Mouse (Mus musculus): Measurements from ENCODE around the gene Carmil2. TPM values are rescaled to one million over a fixed set of nuclear protein-coding genes. Genes with fewer than 3 reads are reported as not detected.

The Carmil2 gene
- total and polyA plus RNA-seq, 3 experiments: 2.0 to 33.2 (median 7.6) TPM

GRCm38 (mm10) chr8:105690978-105691377 lies 4.9 kb downstream of the Carmil2 start:
- TF ChIP-seq JUN (IDR thresholded peaks at IDR 0.05; ENCODE audit: insufficient read depth, low read depth, low read length) (no peak), GABPA (IDR thresholded peaks at IDR 0.05; ENCODE audit: insufficient replicate concordance, low read depth, low read length) (no peak), RCOR1 (conservative IDR thresholded peaks at IDR 0.05; ENCODE audit: low read depth, low read length) (no peak), ZMIZ1 (IDR thresholded peaks at IDR 0.05; ENCODE audit: low read depth, low read length) (no peak), UBTF (IDR thresholded peaks at IDR 0.05; ENCODE audit: low read depth, low read length) (no peak), E2F4 (IDR thresholded peaks at IDR 0.05; ENCODE audit: insufficient replicate concordance, low read depth, low read length) (no peak), KAT2A (IDR thresholded peaks at IDR 0.05; ENCODE audit: insufficient replicate concordance, low read length) (no peak), IRF4 (IDR thresholded peaks at IDR 0.05; ENCODE audit: low read depth, low read length) (no peak), BHLHE40 (IDR thresholded peaks at IDR 0.05; ENCODE audit: low read depth, low read length) (no peak), USF1 (IDR thresholded peaks at IDR 0.05; ENCODE audit: low read depth, low read length) (no peak), ETS1 (conservative IDR thresholded peaks at IDR 0.05; ENCODE audit: low read depth, low read length) (no peak), NELFE (IDR thresholded peaks at IDR 0.05; ENCODE audit: low read depth, low read length) (no peak), MXI1 (IDR thresholded peaks at IDR 0.05; ENCODE audit: low read depth, low read length) (no peak), TBP (conservative IDR thresholded peaks at IDR 0.05; ENCODE audit: low read depth, low read length) (no peak), PAX5 (IDR thresholded peaks at IDR 0.05; ENCODE audit: low read length) (no peak)
- H3K4me1 ChIP-seq (ENCODE audit: control insufficient read depth in 1 of 2, insufficient read depth in 2 of 2): peaks cover 2 to 24% of the 10 kb centered on the region in 2 experiments; a peak in 2 of 4 replicates
- no peak overlapping the region for H3K27ac ChIP-seq (ENCODE audit: insufficient read depth, low read depth)
- DNase-seq (ENCODE audit: extremely low read depth): no peak
- in situ Hi-C loops (cut with MboI; ENCODE audit: low pct_ligation_motif_present, low pct_unique_long_range_greater_than_20kb, low sequenced_read_pairs) (no loop called here), dilution Hi-C loops (cut with MboI; ENCODE audit: extremely low pct_ligation_motif_present, extremely low pct_unique_long_range_greater_than_20kb, low sequenced_read_pairs) (no loop called here)
- no peak overlapping the region for H3K4me2 ChIP-seq (ENCODE audit: insufficient read depth, low read depth, poor library complexity, severe bottlenecking)
- H3K9ac ChIP-seq (ENCODE audit: insufficient read depth, low read depth): no peak overlapping the region
- no peaks in the 10 kb centered on the region for H3K27me3 ChIP-seq (replicated peaks)
- H3K36me3 ChIP-seq (replicated peaks in 1 of 2; ENCODE audit: control insufficient read depth in 1 of 2, insufficient read depth in 1 of 2, low read length in 1 of 2): peaks cover 73 to 89% of the 10 kb centered on the region in 2 experiments
- H3K4me3 ChIP-seq (replicated peaks in 1 of 3; ENCODE audit: low read depth in 2 of 3, low read length in 2 of 3, poor library complexity in 1 of 3): no peak overlapping the region
- H3K9me3 ChIP-seq (replicated peaks; ENCODE audit: low read length): peaks cover 8% of the 10 kb centered on the region
- no peaks in the 10 kb centered on the region for H3K79me2 ChIP-seq (replicated peaks; ENCODE audit: control insufficient read depth, extremely low read depth, insufficient read depth, poor library complexity, severe bottlenecking)

- H3K27ac ChIP-seq (ENCODE audit: insufficient read depth, low read depth): no peak overlapping the region
- H3K4me2 ChIP-seq (ENCODE audit: insufficient read depth, low read depth, poor library complexity, severe bottlenecking): no peak overlapping the region
- peaks cover 8% of the 10 kb centered on the region for H3K9me3 ChIP-seq (replicated peaks; ENCODE audit: low read length)
- H3K4me3 ChIP-seq (replicated peaks in 1 of 3; ENCODE audit: low read depth in 2 of 3, low read length in 2 of 3, poor library complexity in 1 of 3): no peak overlapping the region
- peaks cover 0 to 11% of the 10 kb centered on the region in 2 experiments; a peak in 2 of 4 replicates for H3K4me1 ChIP-seq (ENCODE audit: control insufficient read depth in 1 of 2, insufficient read depth in 2 of 2)
- dilution Hi-C loops (cut with MboI; ENCODE audit: extremely low pct_ligation_motif_present, extremely low pct_unique_long_range_greater_than_20kb, low sequenced_read_pairs) (no loop called here), in situ Hi-C loops (cut with MboI; ENCODE audit: low pct_ligation_motif_present, low pct_unique_long_range_greater_than_20kb, low sequenced_read_pairs) (no loop called here)
- DNase-seq (ENCODE audit: extremely low read depth): no peak
- H3K36me3 ChIP-seq (replicated peaks in 1 of 2; ENCODE audit: control insufficient read depth in 1 of 2, insufficient read depth in 1 of 2, low read length in 1 of 2): peaks cover 89 to 100% of the 10 kb centered on the region in 2 experiments
- H3K9ac ChIP-seq (ENCODE audit: insufficient read depth, low read depth): no peak overlapping the region
- TF ChIP-seq MAX (IDR thresholded peaks at IDR 0.05; ENCODE audit: low read length): no peak
- no peaks in the 10 kb centered on the region for H3K79me2 ChIP-seq (replicated peaks; ENCODE audit: control insufficient read depth, extremely low read depth, insufficient read depth, poor library complexity, severe bottlenecking)
- no peaks in the 10 kb centered on the region for H3K27me3 ChIP-seq (replicated peaks)
Measured at GRCm38 (mm10) chr8:105692449-105693182, 6.5 kb downstream of the Carmil2 start.
